Mouse (Mus musculus): ENCODE results near the gene Shisal2b. TPM values are rescaled to one million over a fixed set of nuclear protein-coding genes. Genes with fewer than 3 reads are reported as not detected.

Gene Shisal2b
- polyA plus RNA-seq, 1 experiment: not detected

GRCm38 (mm10) chr13:104878508-104878907, 14.8 kb upstream of the Shisal2b start:
- TF ChIP-seq CTCF (IDR thresholded peaks at IDR 0.05; ENCODE audit: control insufficient read depth, insufficient read depth, low read length) (no peak), POLR2A (IDR thresholded peaks at IDR 0.05; ENCODE audit: borderline replicate concordance, control insufficient read depth, low read depth, low read length) (no peak)
- 78% methylated on average over 4 of the region's 4 CpGs for WGBS
- Histone ChIP-seq H3K27ac (ENCODE audit: control insufficient read depth, insufficient read depth, low read depth, low read length, poor library complexity) (no peak overlapping the region), H3K4me1 (ENCODE audit: control insufficient read depth, insufficient read depth, low read length) (no peaks in the 10 kb centered on the region), H3K4me3 (replicated peaks; ENCODE audit: control insufficient read depth, low read depth, low read length) (no peak overlapping the region)

- Histone ChIP-seq H3K4me3 (replicated peaks; ENCODE audit: control insufficient read depth, low read depth, low read length) (no peak overlapping the region), H3K27ac (ENCODE audit: control insufficient read depth, insufficient read depth, low read depth, low read length, poor library complexity) (no peak overlapping the region), H3K4me1 (ENCODE audit: control insufficient read depth, insufficient read depth, low read length) (no peaks in the 10 kb centered on the region)
- 91% methylated on average over 2 of the region's 2 CpGs for WGBS
- no peak for TF ChIP-seq POLR2A (IDR thresholded peaks at IDR 0.05; ENCODE audit: borderline replicate concordance, control insufficient read depth, low read depth, low read length)
- no peak for TF ChIP-seq CTCF (IDR thresholded peaks at IDR 0.05; ENCODE audit: control insufficient read depth, insufficient read depth, low read length)
Measured at GRCm38 (mm10) chr13:104869907-104870306, 6.2 kb upstream of the Shisal2b start.

- no peak overlapping the region for H3K27ac ChIP-seq (ENCODE audit: control insufficient read depth, insufficient read depth, low read depth, low read length, poor library complexity)
- 62% methylated on average over 5 of the region's 5 CpGs for WGBS
Measured at GRCm38 (mm10) chr13:104866726-104867125, 3.0 kb upstream of the Shisal2b start.

GRCm38 (mm10) chr13:104853645-104854044, 10.0 kb downstream of the Shisal2b start:
- 75% methylated on average over 2 of the region's 2 CpGs for WGBS
- TF ChIP-seq CTCF (IDR thresholded peaks at IDR 0.05; ENCODE audit: control insufficient read depth, insufficient read depth, low read length) (no peak), POLR2A (IDR thresholded peaks at IDR 0.05; ENCODE audit: borderline replicate concordance, control insufficient read depth, low read depth, low read length) (no peak)
- no peak overlapping the region for H3K27ac ChIP-seq (ENCODE audit: control insufficient read depth, insufficient read depth, low read depth, low read length, poor library complexity)
- no peaks in the 10 kb centered on the region for H3K4me1 ChIP-seq (ENCODE audit: control insufficient read depth, insufficient read depth, low read length)
- no peak overlapping the region for H3K4me3 ChIP-seq (replicated peaks; ENCODE audit: control insufficient read depth, low read depth, low read length)

More at GRCm38 (mm10) chr13:104866726-104867125, 3.0 kb upstream of the Shisal2b start:
- Histone ChIP-seq H3K4me3 (replicated peaks; ENCODE audit: control insufficient read depth, low read depth, low read length) (no peak overlapping the region), H3K4me1 (ENCODE audit: control insufficient read depth, insufficient read depth, low read length) (no peaks in the 10 kb centered on the region)
- no peak for TF ChIP-seq CTCF (IDR thresholded peaks at IDR 0.05; ENCODE audit: control insufficient read depth, insufficient read depth, low read length)
- no peak for TF ChIP-seq POLR2A (IDR thresholded peaks at IDR 0.05; ENCODE audit: borderline replicate concordance, control insufficient read depth, low read depth, low read length)

- 83% methylated on average over 13 of the region's 13 CpGs for WGBS
- H3K27ac ChIP-seq (ENCODE audit: control insufficient read depth, insufficient read depth, low read depth, low read length, poor library complexity): no peak overlapping the region
- H3K4me1 ChIP-seq (ENCODE audit: control insufficient read depth, insufficient read depth, low read length): no peaks in the 10 kb centered on the region
- H3K4me3 ChIP-seq (replicated peaks; ENCODE audit: control insufficient read depth, low read depth, low read length): no peak overlapping the region
- no peak for TF ChIP-seq CTCF (IDR thresholded peaks at IDR 0.05; ENCODE audit: control insufficient read depth, insufficient read depth, low read length)
- TF ChIP-seq POLR2A (IDR thresholded peaks at IDR 0.05; ENCODE audit: borderline replicate concordance, control insufficient read depth, low read depth, low read length): no peak
Measured at GRCm38 (mm10) chr13:104843295-104844089, 20.2 kb downstream of the Shisal2b start.

GRCm38 (mm10) chr13:104841937-104842336, 21.8 kb downstream of the Shisal2b start:
- H3K4me1 ChIP-seq (ENCODE audit: control insufficient read depth, insufficient read depth, low read length): no peaks in the 10 kb centered on the region
- TF ChIP-seq CTCF (IDR thresholded peaks at IDR 0.05; ENCODE audit: control insufficient read depth, insufficient read depth, low read length): no peak
- TF ChIP-seq POLR2A (IDR thresholded peaks at IDR 0.05; ENCODE audit: borderline replicate concordance, control insufficient read depth, low read depth, low read length): no peak
- H3K27ac ChIP-seq (ENCODE audit: control insufficient read depth, insufficient read depth, low read depth, low read length, poor library complexity): no peak overlapping the region
- H3K4me3 ChIP-seq (replicated peaks; ENCODE audit: control insufficient read depth, low read depth, low read length): no peak overlapping the region
- WGBS: 44% methylated on average over 4 of the region's 4 CpGs

GRCm38 (mm10) chr13:104837628-104838027, 26.1 kb downstream of the Shisal2b start:
- TF ChIP-seq POLR2A (IDR thresholded peaks at IDR 0.05; ENCODE audit: borderline replicate concordance, control insufficient read depth, low read depth, low read length) (no peak), CTCF (IDR thresholded peaks at IDR 0.05; ENCODE audit: control insufficient read depth, insufficient read depth, low read length) (no peak)
- 86% methylated on average over 7 of the region's 7 CpGs for WGBS

GRCm38 (mm10) chr13:104832811-104833210, 30.9 kb downstream of the Shisal2b start:
- H3K4me3 ChIP-seq (replicated peaks; ENCODE audit: control insufficient read depth, low read depth, low read length): no peak overlapping the region
- TF ChIP-seq POLR2A (IDR thresholded peaks at IDR 0.05; ENCODE audit: borderline replicate concordance, control insufficient read depth, low read depth, low read length) (no peak), CTCF (IDR thresholded peaks at IDR 0.05; ENCODE audit: control insufficient read depth, insufficient read depth, low read length) (no peak)
- no peak overlapping the region for H3K27ac ChIP-seq (ENCODE audit: control insufficient read depth, insufficient read depth, low read depth, low read length, poor library complexity)
- WGBS: 88% methylated on average over 13 of the region's 13 CpGs
- no peaks in the 10 kb centered on the region for H3K4me1 ChIP-seq (ENCODE audit: control insufficient read depth, insufficient read depth, low read length)

More at GRCm38 (mm10) chr13:104837628-104838027, 26.1 kb downstream of the Shisal2b start:
- Histone ChIP-seq H3K27ac (ENCODE audit: control insufficient read depth, insufficient read depth, low read depth, low read length, poor library complexity) (no peak overlapping the region), H3K4me1 (ENCODE audit: control insufficient read depth, insufficient read depth, low read length) (no peaks in the 10 kb centered on the region), H3K4me3 (replicated peaks; ENCODE audit: control insufficient read depth, low read depth, low read length) (no peak overlapping the region)
